In the genomic region with DNA sequence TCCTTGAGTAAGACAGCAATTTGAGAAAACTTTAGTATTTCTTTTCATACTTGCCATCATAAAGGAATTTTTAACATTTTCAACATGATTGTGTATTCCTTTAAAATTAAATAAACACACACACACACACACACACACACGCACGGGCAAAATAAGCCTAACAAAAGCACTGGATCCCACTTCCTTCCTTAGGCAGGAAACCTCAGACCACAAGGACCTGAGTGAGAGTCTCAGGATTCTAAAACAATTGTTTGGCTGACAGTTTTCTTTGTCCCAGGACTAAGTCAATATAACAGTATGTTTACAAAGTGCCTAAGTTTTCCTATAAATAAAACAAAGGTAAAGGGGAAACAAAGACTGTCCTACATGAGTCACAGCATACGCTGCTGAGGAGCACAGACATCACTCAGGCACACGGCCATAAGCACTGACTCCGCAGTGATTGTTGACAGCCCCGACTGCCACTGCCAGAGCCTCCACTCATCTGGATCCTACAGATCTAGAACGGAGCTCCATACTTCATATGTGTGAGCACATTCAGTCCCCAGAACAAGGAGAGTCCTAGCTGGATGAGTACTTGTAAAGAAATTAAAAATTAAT, we compare ENCODE assay signal across 15 mouse cellular contexts.
DNase-seq lines count a peak whose midpoint lies in the region; ATAC-seq and TF ChIP-seq lines count a peak whose summit lies in the region.
"Had no signal": no experiment of that assay in that cellular context is flagged by ENCODE, and none has a peak within 500 bp of the region (broad histone marks: within the 10 kb centered on the region; RNA-seq: fewer than 3 reads in every experiment).

No protein-coding gene starts in this region.

- H3K27ac ChIP-seq in layer of hippocampus, adult 2 months, result 0 out of 2 replicates have a peak overlapping the region, but pooled peaks have one; percentile 19
- H3K27ac ChIP-seq: hindbrain, embryonic 12.5 days; liver, embryonic 14.5 days had no signal

- TF ChIP-seq CTCF in layer of hippocampus, adult 2 months (conservative IDR thresholded peaks at IDR 0.05), result no peak

- no peak for DNase-seq in layer of hippocampus, adult 2 months (ENCODE audit: low spot score in 2 of 2)
- no peak for DNase-seq in layer of hippocampus, adult 18-20 months (ENCODE audit: low spot score in 2 of 2)
- DNase-seq in lung, postnatal 36 days, result peak; percentile 67
- DNase-seq in thymus, postnatal 36 days, result peak; percentile 24 to 36
- no peak for DNase-seq in c-Kit-positive CD71-positive TER-119-positive erythroid progenitor cells, embryonic 14.5 days (ENCODE audit: low spot score)
- DNase-seq in adrenal gland, adult 18-20 months (ENCODE audit: low spot score in 2 of 2), result no peak
- DNase-seq: adrenal gland, postnatal 25 days; cerebellum, postnatal 36 days; heart, adult 18-20 months; kidney, adult 8-10 months had no signal

- peak; percentile 73 for ATAC-seq in granulocyte monocyte progenitor cell, adult 5-6 weeks (replicated peaks; ENCODE audit: poor library complexity, severe bottlenecking)

- no peak overlapping the region for H3K4me3 ChIP-seq in layer of hippocampus, adult 2 months
- H3K4me3 ChIP-seq: embryonic facial prominence, embryonic 13.5 days; hindbrain, embryonic 12.5 days; myocyte had no signal

Comparison
In these comparisons a context has a peak if more than half of its experiments do, and no peak if none do; other contexts are left out.
1. DNase-seq: peak in lung, postnatal 36 days (single experiment) and thymus, postnatal 36 days (2 of 2); none in layer of hippocampus, adult 2 months (0 of 2), layer of hippocampus, adult 18-20 months (0 of 2), c-Kit-positive CD71-positive TER-119-positive erythroid progenitor cells, embryonic 14.5 days (single experiment) and adrenal gland, adult 18-20 months (0 of 2).